Mouse (Mus musculus) midbrain, embryonic 13.5 days (tissue): ENCODE data around the gene Fastkd5. TPM values are rescaled to one million over a fixed set of nuclear protein-coding genes. Genes with fewer than 3 reads are reported as not detected.
"Not testable (repeated sequence)": the region's sequence is repeated elsewhere in the genome, so short reads cannot be mapped to it uniquely, and the experiment has no call there.

Source experiments
- ATAC-seq: fragments of 200-750 bp; cut with Nextera tagmentation; 2 replicates; pipeline ENCODE4 v1.8.0; 2017; ENCODE audit warnings: mild to moderate bottlenecking, moderate TSS enrichment, moderate library complexity
- H3K27ac ChIP-seq: fragments of 300-500 bp; sonication (generic); 2 replicates; pipeline ENCODE4 v1.5.1; 2015; ENCODE audit warnings: inconsistent platforms, mild to moderate bottlenecking, moderate library complexity
- H3K27me3 ChIP-seq: fragments of 300-500 bp; sonication (generic); 2 replicates; pipeline ENCODE4 v1.6.1; 2015; ENCODE audit warnings: mild to moderate bottlenecking, inconsistent platforms
- H3K36me3 ChIP-seq: fragments of 300-500 bp; sonication (generic); 2 replicates; pipeline ENCODE4 v1.6.1; 2015; ENCODE audit warnings: mild to moderate bottlenecking, inconsistent platforms
- H3K4me1 ChIP-seq: fragments of 300-500 bp; sonication (generic); replicated peaks from 2 replicates; pipeline ENCODE4 v1.6.1; 2015; ENCODE audit warnings: inconsistent platforms
- H3K4me2 ChIP-seq: fragments of 300-500 bp; sonication (generic); replicated peaks from 2 replicates; pipeline ENCODE4 v1.6.1; 2015; ENCODE audit warnings: moderate library complexity, mild to moderate bottlenecking, inconsistent platforms
- H3K4me3 ChIP-seq: fragments of 300-500 bp; sonication (generic); replicated peaks from 2 replicates; pipeline ENCODE4 v1.5.1; 2015; ENCODE audit warnings: mild to moderate bottlenecking, inconsistent platforms
- H3K9ac ChIP-seq: fragments of 300-500 bp; sonication (generic); replicated peaks from 2 replicates; pipeline ENCODE4 v1.6.1; 2015; ENCODE audit warnings: mild to moderate bottlenecking, inconsistent platforms
- H3K9me3 ChIP-seq: fragments of 300-500 bp; sonication (generic); 2 replicates; pipeline ENCODE4 v1.6.1; 2016; ENCODE audit warnings: mild to moderate bottlenecking, inconsistent platforms
- WGBS: fragments of 180-500 bp; shearing (Covaris S2); methylation state at CpG from one replicate; pipeline ENCODE4 v1.1.7; 2015; 5-methylcytosine and 5-hydroxymethylcytosine counted together
- polyA plus RNA-seq: library from polyadenylated mRNA; unstranded; fragments of >200 nt; fragmentation: Nextera tagmentation; extraction: Ambion mirVana; gene quantifications from 2 replicates; pipeline ENCODE4 v1.2.1, GENCODE M21; 2015

The Fastkd5 gene
- polyA plus RNA-seq, 1 experiment from 2014 or later: 13.8 TPM

DNA sequence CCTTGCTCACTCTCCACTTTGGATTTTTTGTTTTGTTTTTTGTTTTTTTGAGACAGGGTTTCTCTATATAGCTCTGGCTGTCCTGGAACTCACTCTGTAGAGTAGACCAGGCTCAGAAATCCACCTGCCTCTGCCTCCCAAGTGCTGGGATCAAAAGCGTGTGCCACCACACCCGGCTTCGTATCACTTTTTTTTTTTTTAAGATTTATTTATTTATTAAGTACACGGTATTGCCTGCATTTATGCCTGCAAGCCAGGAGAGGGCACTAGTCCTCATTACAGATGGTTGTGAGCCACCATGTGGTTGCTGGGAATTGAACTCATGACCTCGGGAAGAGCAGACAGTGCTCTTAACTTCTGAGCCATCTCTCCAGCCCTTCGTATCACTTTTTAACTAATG lies 19.2 kb upstream of the Fastkd5 start:
- not testable (repeated sequence) for H3K9me3 ChIP-seq, ATAC-seq, H3K4me3 ChIP-seq, H3K27ac ChIP-seq, H3K4me1 ChIP-seq, H3K4me2 ChIP-seq, H3K9ac ChIP-seq, H3K27me3 ChIP-seq
- 87% methylated on average over 6 of the region's 6 CpGs for WGBS
- H3K36me3 ChIP-seq: peaks cover 39% of the 10 kb centered on the region

DNA sequence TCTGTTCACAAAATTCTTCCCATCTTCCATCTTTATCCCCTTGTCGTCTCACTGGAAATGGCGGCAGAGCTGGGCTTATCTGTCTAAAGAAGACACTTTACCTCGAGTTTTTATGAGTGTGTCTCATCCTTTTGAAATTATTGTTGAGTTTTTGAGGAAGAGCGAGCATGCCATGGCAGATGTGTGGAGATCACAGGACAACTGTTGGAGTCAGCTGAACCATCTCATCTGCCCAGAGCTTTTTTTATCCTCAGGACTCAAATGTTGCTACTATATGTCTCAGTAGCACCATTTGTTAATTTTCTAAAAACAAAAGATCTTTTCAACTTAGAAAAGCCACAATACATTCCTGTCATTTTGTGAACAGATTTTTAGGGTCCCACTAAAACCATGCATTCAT lies 15.4 kb upstream of the Fastkd5 start:
- Histone ChIP-seq H3K27me3 (peaks cover 12% of the 10 kb centered on the region), H3K4me1 (peaks cover 15% of the 10 kb centered on the region), H3K9ac (no peak overlapping the region), H3K36me3 (peaks cover 10% of the 10 kb centered on the region), H3K4me2 (no peak overlapping the region), H3K27ac (no peak overlapping the region), H3K9me3 (no peaks in the 10 kb centered on the region), H3K4me3 (no peak overlapping the region)
- ATAC-seq: no peak
- WGBS: 87% methylated on average over 4 of the region's 4 CpGs

DNA sequence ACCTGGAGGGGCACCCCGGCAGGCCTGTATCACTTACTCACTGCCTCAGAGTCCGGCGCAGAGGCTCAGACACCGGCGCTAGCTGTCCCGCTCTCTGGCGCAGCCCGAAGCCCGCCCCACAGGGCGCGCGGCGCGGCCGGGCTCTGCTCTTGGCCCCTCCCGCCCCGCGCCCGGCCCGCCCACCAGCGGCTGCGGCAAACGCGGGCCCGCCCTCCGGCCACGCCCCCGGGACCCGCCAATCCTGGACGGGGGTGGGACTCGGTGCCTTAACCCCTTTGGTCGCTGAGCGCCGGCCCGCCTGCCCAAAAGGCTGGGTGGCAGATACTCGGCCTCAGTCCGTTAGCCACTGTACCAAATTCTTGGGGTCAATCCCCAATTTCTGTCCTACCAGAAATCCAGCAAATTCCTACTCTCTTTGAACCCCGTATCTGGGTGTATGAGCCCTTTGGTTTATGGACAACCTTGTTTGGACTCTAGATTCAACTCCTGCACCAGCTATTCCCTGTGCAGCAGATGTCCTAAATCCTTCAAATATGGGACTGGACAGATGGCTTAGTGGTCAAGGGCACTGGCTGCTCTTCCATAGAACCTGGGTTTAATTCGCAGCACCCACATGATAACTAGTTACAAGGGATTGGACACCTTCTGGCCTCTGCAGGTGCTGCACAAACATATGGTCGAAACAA lies 13.0 kb upstream of the Fastkd5 start, which contains the start of gene Lzts3:
Gene Lzts3, minus strand, starts transcription at position 120 of the 686 bp plus-strand sequence.
- peak within 1 kb of the TSS; percentile 83 for H3K9ac ChIP-seq
- H3K9me3 ChIP-seq: no peaks in the 10 kb centered on the region
- peak; percentile 97 for ATAC-seq
- peak within 1 kb of the TSS; percentile 47; the same call in 1 of the 2 replicates for H3K27ac ChIP-seq
- H3K36me3 ChIP-seq: no peaks in the 10 kb centered on the region
- H3K27me3 ChIP-seq: peaks cover 27% of the 10 kb centered on the region
- H3K4me3 ChIP-seq: peak within 1 kb of the TSS; percentile 73
- peak within 1 kb of the TSS; percentile 90 for H3K4me2 ChIP-seq
- peaks cover 15% of the 10 kb centered on the region for H3K4me1 ChIP-seq
- 4% methylated on average over 33 of the region's 40 CpGs for WGBS

DNA sequence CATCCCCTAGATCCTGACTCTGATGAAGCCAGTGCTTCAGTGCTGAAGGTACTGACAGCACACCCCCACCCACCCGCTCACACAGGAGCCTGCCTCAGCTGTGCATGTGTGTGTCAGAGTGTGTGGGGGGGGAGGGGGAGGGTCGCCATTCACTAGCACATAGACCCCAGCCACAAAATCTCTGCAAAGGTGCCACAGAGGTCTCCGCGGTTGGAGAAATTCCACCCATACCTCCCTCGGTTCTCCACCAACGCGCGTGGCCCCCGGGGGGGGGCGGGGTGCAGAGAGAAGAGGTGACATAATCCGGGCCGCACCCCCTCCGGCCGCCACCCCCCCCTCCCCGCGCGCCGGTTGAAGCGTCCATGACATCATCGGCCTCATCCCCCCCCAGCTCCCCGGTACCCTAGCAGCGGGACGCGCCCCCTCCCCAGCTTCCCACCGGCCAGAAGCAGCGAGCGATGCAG lies 12.4 kb upstream of the Fastkd5 start:
- ATAC-seq: peak; percentile 80
- peak overlapping the region; percentile 90 for H3K4me2 ChIP-seq
- no peaks in the 10 kb centered on the region for H3K9me3 ChIP-seq
- H3K4me1 ChIP-seq: peaks cover 15% of the 10 kb centered on the region
- H3K4me3 ChIP-seq: peak overlapping the region; percentile 73
- WGBS: under 1% methylated on average over 26 of the region's 27 CpGs
- H3K27me3 ChIP-seq: peaks cover 33% of the 10 kb centered on the region
- 0 out of 2 replicates have a peak overlapping the region, but pooled peaks have one; percentile 47 for H3K27ac ChIP-seq
- H3K36me3 ChIP-seq: no peaks in the 10 kb centered on the region
- peak overlapping the region; percentile 83 for H3K9ac ChIP-seq

DNA sequence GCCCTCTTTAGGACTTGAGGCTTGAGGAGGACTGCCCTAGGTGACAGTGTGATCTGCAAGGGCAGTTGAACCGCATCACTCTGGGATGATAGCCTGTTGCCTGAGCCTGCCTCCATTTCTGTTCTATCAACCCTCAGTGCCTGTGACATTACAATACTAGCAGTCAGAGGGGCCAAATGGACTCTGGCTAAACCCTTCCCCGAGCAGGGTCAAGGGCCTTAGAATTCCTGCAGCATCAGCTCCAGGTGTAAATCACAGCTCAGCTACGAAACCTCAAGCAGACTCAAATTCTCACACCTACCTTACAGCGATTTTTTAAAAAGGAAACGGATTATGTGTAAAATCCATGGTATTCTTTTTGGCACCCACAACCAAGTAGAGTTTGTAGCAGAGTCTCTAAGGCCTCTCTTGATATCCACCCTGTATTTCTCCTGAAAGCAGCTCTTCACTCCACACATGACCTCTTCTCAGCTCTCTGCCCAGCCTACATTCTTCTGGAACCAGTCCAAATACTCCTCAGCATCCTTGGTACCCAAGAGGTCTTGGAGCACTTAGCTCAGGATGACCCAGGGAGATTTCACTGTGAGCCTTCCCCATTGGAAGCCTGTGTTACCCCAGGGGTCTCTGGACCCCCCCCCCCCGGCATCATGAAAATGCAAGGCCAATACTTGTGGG lies 11.7 kb upstream of the Fastkd5 start:
- no peak overlapping the region for H3K27ac ChIP-seq
- H3K9ac ChIP-seq: peak overlapping the region; percentile 83
- H3K4me1 ChIP-seq: peaks cover 15% of the 10 kb centered on the region
- H3K4me3 ChIP-seq: peak overlapping the region; percentile 73
- no peaks in the 10 kb centered on the region for H3K9me3 ChIP-seq
- no peaks in the 10 kb centered on the region for H3K36me3 ChIP-seq
- no peak for ATAC-seq
- peaks cover 41% of the 10 kb centered on the region for H3K27me3 ChIP-seq
- 73% methylated on average over 6 of the region's 6 CpGs for WGBS
- H3K4me2 ChIP-seq: peak overlapping the region; percentile 90

DNA sequence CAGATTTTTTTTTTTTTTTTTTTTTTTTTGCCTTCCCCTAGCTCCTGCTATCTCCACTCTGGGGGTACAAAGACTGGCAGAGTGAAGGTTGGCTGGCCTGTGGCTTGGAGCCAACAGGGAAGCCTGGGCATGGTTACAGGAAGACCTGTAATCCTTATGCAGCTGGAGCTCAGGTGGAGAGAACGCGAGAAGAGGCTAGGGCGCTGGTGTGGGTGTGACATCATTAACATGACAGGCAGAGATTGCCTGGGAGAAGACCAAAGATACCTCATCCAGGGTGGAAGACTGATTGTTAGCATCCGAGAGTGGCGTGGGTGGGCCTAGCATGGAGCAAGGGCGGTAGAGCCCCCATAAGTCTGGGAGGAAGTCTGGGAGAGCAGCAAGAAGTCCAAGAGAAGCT lies 9.4 kb upstream of the Fastkd5 start:
- Histone ChIP-seq H3K27me3 (peaks cover 63% of the 10 kb centered on the region), H3K9ac (no peak overlapping the region), H3K4me1 (peaks cover 33% of the 10 kb centered on the region), H3K4me2 (no peak overlapping the region), H3K9me3 (no peaks in the 10 kb centered on the region), H3K4me3 (no peak overlapping the region), H3K36me3 (no peaks in the 10 kb centered on the region), H3K27ac (no peak overlapping the region)
- ATAC-seq: no peak
- 85% methylated on average over 6 of the region's 6 CpGs for WGBS

DNA sequence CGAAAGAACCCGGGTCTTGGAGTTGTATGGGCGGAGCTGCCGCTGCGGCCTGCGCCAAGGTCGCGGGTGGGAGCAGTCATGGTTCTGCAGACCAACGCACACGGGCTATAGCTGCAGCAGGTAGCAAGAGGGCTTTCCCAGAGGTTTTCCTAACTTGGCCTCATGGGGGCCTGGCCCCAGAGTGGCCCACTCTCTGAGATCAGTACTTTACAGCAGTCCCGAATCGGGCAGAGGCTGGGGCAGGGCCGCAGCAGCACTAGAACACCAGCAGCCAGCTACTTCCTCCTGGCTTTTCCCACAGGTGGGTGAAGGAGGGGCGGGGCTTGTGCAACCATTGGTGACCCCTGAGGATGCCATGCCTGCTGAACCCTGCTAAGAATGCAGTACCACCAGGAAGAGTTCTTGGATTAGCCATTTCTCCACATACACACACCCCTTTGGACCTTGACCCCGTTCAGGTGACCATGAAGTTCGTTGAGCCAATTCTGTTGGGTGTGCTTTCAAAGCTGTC lies 8.3 kb upstream of the Fastkd5 start:
- H3K27me3 ChIP-seq: peaks cover 73% of the 10 kb centered on the region
- no peak for ATAC-seq

DNA sequence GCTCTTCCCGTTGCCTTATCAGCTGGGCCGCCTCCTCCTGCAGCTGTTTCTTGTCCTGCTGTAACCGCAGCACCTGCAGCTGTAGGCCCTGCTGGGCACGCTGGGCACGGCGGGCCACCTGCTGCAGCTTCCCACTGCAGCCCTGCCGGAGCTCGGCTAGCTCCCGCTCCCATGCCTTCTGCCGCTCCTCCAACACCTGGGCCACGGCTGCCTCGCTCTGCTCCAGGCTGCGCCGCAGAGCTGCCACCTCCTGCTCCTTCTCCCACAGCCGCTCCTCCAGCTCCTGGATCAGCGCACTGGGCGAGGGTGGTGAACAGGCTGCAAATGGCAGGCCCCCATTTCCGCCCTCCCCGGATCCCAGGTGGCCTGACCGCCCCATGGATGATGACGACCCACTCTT lies 6.0 kb upstream of the Fastkd5 start:
- H3K4me3 ChIP-seq: no peak overlapping the region
- ATAC-seq: no peak

More for the DNA sequence above, 8.3 kb upstream of the Fastkd5 start:
- Histone ChIP-seq H3K9me3 (no peaks in the 10 kb centered on the region), H3K4me3 (no peak overlapping the region), H3K9ac (no peak overlapping the region), H3K36me3 (no peaks in the 10 kb centered on the region), H3K27ac (no peak overlapping the region), H3K4me1 (peaks cover 39% of the 10 kb centered on the region), H3K4me2 (no peak overlapping the region)
- 35% methylated on average over 16 of the region's 16 CpGs for WGBS

DNA sequence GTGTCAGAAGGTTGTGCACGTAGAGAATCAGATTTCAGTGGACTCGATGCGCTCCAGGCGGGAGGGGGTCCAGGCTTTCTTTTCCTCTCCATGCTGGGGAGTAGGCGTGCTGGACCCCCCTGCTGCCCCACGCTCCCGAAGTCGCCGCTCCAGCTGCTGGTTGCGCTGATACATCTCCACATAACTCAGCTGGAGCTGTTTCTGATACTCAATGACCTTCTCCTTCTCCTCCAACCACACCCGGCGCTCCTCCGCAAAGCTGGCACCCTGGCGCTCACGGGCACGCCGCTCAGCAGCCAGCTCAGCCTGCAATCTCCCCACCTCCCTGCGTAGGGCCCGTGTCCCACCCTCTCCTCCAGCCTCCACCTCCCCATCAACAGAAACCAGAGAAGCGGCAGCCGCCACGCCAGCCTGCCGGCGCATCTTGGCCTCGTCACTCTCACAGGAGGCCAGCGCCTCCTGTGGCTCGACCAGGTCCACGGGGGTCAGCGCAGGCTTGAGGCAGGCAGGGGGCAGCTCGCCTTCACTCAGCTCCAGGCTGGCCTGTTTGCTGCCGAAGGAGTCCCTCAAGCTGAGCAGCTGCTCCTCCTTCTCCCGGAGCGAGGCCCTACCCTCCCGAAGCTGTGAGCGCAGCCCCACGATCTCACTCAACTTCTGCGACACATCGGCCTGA lies 5.0 kb upstream of the Fastkd5 start:
- peaks cover 74% of the 10 kb centered on the region for H3K27me3 ChIP-seq
- H3K4me3 ChIP-seq: peak overlapping the region; percentile 33
- no peaks in the 10 kb centered on the region for H3K9me3 ChIP-seq
- H3K27ac ChIP-seq: no peak overlapping the region
- H3K36me3 ChIP-seq: no peaks in the 10 kb centered on the region
- peak overlapping the region; percentile 59 for H3K4me2 ChIP-seq
- peak; percentile 46 for ATAC-seq
- WGBS: 1% methylated on average over 38 of the region's 38 CpGs
- peaks cover 33% of the 10 kb centered on the region for H3K4me1 ChIP-seq
- peak overlapping the region; percentile 67 for H3K9ac ChIP-seq

More for the DNA sequence above, 6.0 kb upstream of the Fastkd5 start:
- Histone ChIP-seq H3K9me3 (no peaks in the 10 kb centered on the region), H3K27ac (no peak overlapping the region), H3K27me3 (peaks cover 81% of the 10 kb centered on the region), H3K9ac (peak overlapping the region; percentile 67; the same call in 1 of the 2 replicates), H3K36me3 (no peaks in the 10 kb centered on the region), H3K4me1 (peaks cover 33% of the 10 kb centered on the region), H3K4me2 (peak overlapping the region; percentile 59)
- 10% methylated on average over 21 of the region's 21 CpGs for WGBS

DNA sequence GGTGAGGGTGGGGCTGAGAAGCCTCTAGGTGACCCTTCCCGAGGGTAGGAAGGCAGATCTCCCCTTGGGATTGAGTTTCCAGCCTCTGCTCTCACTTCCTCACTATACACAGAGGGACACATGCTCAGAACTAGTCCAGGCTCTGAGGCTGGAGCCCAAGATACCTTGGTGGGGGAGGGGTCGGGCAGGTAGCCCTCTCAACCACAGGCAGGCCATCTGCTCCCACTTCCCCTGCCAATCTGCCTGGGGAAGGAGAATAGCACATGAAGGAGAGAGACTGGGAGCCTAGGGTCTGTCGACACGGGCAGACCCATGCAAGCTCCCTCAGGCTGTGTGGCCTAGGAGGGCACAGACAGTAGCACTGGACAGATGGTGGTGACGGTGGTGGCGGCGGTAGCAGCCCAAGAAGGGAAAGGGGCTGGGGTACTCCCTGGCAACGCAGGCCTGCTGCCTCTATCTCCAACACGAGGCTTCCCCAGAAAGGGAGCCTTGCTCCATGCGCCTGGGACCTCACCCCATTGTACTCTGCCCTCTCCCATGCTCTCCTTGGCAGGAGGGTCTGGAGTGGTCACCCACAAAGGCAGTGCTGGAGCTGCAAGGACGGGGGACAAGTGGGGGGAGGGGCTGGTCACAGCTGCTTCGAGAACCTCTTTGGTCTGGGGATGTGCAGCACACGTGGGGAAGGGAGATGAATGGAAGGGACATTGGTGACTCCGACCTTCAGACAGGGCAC lies 4.3 kb upstream of the Fastkd5 start:
- H3K4me1 ChIP-seq: peaks cover 33% of the 10 kb centered on the region
- H3K4me3 ChIP-seq: peak overlapping the region; percentile 33
- H3K9me3 ChIP-seq: no peaks in the 10 kb centered on the region
- peak overlapping the region; percentile 59 for H3K4me2 ChIP-seq
- H3K27me3 ChIP-seq: peaks cover 70% of the 10 kb centered on the region
- no peaks in the 10 kb centered on the region for H3K36me3 ChIP-seq
- H3K9ac ChIP-seq: peak overlapping the region; percentile 67; the same call in 1 of the 2 replicates
- H3K27ac ChIP-seq: no peak overlapping the region
- 12% methylated on average over 14 of the region's 14 CpGs for WGBS
- peak; percentile 31 for ATAC-seq

DNA sequence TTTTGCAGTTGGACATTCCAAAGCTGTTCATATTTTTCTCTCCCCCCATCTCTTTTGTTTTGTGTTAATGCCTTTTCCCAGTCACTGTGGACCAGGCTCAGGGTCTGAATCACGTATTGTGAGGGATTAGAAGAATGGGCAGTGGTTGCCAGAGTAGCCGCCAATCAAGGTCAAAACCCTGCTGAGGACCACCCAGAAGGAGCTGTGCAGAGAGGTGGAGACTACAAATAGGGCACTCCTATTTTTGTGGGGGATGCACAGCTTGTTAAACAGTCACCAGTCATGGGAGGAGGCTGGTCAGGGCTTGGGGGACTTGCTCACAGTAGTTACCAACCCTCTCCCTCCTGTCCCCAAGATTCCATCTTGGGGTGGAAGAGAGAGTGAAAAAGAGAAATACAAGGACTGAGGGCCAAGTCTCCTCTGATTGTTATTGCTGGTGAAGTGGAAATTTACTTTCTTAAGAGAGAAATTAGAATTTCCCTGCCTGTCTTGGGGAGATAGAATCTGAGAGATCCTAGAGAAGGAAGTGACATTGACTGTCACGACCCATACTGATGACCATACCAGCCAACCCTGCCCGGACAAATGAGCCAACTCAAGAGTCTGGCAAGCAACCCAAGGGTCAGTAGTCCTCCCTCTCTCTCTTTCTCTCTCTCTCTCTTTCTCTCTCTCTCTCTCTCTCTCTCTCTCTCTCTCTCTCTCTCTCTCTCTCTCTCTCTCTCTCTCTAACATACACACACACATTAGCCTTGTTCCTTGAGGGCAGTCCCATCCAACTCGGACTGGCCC lies 3.3 kb upstream of the Fastkd5 start:
- Histone ChIP-seq H3K9ac (no peak overlapping the region), H3K4me3 (no peak overlapping the region), H3K36me3 (no peaks in the 10 kb centered on the region), H3K27ac (no peak overlapping the region), H3K27me3 (peaks cover 61% of the 10 kb centered on the region), H3K9me3 (no peaks in the 10 kb centered on the region), H3K4me2 (no peak overlapping the region), H3K4me1 (peaks cover 44% of the 10 kb centered on the region)
- no peak for ATAC-seq
- 43% methylated on average over 5 of the region's 5 CpGs for WGBS
